Mouse (Mus musculus): ENCODE data around the gene Tubgcp5.

Gene Tubgcp5

GRCm38 (mm10) chr7:55852787-55853186, 58.8 kb downstream of the Tubgcp5 start:
- peak; percentile 38 for DNase-seq (ENCODE audit: low read depth)

- DNase-seq (ENCODE audit: low read depth): no peak
These were observed 61.6 kb downstream of the Tubgcp5 start for GRCm38 (mm10) chr7:55855597-55855996.

- DNase-seq (ENCODE audit: low read depth): no peak
These were observed 62.8 kb downstream of the Tubgcp5 start for GRCm38 (mm10) chr7:55856741-55857140.

GRCm38 (mm10) chr7:55857729-55858128, 63.8 kb downstream of the Tubgcp5 start:
- DNase-seq (ENCODE audit: low read depth): no peak

DNA sequence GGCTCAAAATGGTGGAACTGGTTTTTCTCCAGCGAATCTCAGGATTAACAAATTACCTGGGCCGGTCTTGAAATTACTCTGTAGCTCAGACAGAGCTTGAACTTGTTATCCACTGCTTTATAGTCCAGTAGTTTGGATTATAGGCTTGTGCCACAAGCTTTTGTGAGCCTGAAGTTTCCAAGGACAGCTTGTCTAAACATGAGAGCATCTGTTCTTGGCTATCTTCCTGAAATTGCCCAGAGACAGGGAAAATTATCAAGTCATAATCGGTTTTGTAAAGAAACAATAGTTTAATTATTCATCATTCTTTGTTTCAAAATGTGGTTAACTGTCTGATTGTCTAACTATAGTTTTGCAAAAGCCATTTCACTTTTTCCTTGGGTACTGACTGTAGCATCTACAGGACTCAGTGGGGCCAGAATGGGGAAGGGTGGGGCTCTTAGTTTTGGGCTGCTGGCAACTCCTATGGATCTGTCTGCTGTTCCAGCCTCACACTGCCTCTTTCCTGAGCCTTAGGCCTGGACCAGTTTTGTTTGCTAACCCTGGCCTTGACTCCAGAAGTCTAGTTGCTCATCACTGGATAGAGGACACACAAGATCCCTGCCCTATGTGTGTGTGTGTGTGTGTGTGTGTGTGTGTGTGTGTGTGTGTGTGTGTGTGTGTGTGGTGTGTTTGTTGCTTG, 65.0 kb downstream of the Tubgcp5 start:
- no peak for DNase-seq (ENCODE audit: low read depth)

DNA sequence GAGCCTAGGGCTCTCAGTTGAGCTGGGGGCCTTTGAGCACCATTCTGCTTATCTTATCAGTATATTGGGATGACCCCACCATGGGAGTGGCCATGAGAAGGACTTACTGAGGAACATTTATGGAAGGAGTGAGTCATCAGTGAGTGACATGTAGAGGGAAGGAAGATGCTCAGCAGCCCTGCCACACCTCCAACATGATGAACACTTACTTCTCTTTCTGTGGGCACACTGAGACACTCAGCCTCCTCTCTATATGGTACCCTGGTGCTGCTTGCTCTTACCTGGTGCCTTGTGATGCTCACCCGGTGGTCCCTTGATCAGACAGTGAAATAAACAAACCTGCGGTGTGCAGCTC, 65.5 kb downstream of the Tubgcp5 start:
- no peak for DNase-seq (ENCODE audit: low read depth)

DNA sequence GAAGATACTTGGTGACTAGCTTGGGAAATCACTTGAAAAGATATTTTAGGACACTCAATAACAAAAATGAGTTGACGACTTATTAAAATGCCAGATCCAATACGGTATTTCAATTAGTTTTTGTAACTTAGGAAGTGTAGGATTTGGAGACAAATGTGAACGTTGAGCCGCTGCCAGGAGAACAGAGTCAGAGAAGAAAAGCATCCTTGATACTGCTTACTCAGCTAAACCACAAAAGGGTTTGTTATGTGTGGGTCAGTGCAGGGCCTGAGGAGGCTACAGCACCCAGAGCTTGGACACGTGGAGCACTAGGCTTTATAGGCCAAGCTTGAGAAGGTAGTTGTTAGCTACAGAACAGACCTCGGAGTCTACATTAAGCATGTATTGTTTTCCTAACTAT, 66.0 kb downstream of the Tubgcp5 start:
- no peak for DNase-seq (ENCODE audit: low read depth)

DNA sequence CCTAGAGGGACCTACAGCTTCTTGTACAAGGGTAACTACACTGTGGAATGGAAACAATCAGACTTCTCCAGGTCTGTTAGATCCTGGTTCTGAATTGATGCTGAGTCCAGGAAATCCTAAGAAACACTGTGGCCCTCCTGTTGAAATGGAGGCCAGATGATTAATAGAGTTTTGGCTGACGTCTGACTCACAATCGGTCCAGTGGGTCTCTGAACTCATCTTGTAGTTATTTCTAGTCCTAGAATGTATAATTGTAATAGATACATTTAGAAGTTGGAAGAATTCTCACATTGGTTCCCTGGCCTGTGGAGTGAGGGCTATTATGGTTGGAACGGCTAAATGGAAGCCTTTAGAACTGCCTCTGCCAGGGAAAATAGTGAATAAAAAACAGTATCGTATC, 67.2 kb downstream of the Tubgcp5 start:
- no peak for DNase-seq (ENCODE audit: low read depth)

GRCm38 (mm10) chr7:55865044-55865443, 71.1 kb downstream of the Tubgcp5 start:
- no peak for DNase-seq (ENCODE audit: low read depth)

DNA sequence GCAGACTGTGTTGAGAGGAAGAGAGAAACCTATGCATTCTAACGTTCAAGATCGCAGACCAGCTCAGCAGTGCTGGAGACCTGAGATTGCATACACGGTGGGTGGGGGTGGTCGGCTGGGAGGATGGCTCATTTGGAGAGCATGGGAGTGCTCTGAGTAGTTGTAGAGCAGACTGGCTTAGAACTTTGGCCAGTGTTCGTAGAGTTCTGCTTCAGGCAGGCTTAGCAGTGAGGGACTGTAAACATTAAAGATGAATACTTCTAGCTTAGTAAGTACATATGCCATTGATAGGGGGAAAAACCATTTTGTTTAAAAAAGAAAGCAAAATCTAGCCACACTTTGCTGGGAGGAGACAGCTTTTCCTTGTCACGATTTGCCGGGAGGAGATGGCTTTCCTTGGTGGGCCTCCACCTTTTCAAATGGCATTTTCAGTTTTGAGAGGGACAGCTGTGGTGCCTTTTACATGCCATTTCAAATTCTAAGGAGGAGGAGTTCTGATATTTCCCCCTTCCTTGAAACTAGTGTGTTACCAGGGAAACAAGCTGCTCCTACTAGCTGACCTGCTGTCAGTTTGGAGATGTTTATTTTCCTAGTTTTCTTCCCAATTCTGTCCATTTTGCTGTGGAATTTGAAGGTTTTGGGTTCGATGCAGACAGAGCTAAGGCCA, 71.9 kb downstream of the Tubgcp5 start:
- DNase-seq (ENCODE audit: low read depth): no peak

DNA sequence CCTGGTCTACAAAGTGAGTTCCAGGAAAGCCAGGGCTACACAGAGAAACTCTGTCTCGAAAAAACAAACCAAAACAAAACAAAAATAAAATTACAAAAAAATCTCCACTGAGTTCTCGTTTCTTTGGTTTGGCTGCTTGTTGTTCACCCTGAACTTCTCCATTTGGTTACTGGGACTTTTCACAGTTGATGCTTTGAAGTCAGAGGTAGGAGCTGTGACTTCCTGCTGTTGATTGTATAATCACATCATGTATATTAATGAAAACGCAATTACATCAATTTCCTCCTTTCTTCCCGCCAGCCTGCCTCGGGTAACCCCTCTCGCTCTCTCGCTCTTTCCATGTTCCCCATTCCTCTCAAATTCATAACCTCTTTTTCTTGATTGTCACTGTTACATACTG, 74.3 kb downstream of the Tubgcp5 start:
- no peak for DNase-seq (ENCODE audit: low read depth)

- DNase-seq (ENCODE audit: low read depth): no peak
These were observed 75.3 kb downstream of the Tubgcp5 start for GRCm38 (mm10) chr7:55869220-55869619.

DNA sequence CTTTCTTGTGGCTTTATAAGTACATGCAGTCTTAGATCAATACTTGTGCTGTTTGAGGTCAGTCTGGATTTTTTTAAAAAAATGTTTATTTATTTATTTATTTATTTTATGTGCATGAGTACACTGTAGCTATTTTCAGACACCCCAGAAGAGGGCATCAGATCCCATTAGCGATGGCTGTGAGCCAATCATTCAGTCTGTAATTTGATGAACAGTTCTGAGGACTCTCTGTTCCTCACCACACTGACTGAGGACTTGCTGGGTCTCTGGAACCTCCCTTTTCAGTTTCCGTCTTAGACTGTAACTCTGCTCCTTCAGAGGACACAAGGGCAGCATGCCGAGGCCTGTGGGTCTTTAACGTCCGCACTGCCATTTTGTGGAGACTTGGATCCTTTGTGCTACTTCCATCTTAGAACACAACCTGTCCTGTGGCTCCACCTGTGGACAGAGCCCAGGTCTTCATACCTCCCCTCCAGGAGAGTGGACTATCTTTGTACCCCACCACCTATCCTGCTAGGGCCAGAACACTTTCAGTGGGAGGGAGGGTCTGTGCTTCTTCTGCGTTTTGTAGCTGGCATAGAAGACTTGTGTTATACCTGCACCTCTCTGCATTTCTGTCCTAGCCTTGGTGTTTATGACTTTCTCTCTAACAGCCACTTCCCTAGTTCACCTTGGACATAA, 76.5 kb downstream of the Tubgcp5 start:
- no peak for DNase-seq (ENCODE audit: low read depth)

DNA sequence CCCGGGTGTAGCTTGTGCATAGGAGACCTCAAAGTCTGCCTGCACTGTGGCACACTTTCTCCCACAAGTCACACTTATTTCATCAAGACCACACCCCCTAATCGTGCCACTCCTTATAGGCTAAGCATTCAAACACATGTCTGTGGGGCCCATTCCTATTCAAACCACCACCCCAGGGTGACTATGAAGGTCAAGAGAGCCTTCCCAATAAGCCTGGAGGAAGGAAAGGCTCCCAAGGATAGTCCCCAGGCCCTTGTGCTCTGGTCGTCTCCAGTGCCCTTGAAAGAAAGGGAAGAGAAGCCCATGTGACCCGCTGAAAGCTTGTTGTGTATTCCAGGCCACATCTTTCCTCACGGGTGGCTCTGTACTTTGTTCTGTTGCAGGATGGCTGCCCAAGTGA, 77.5 kb downstream of the Tubgcp5 start:
- DNase-seq (ENCODE audit: low read depth): no peak

DNA sequence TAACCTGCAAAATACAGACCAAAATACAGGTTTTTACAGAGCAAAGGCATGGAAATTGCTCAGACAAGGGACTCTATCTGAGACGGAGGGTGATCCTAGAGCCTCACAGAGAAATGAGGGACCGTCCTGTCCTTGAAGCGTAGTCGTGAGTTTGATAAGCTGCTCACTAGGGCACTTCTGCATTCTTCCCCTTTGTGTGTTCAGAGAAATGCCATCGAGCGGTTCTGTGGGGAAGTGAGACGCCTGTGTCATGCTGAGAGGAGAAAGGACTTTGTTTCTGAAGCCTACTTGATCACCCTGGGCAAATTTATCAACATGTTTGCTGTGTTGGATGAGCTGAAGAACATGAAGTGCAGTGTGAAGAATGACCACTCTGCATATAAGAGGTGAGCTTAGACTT, 80.7 kb downstream of the Tubgcp5 start:
- no peak for DNase-seq (ENCODE audit: low read depth)

- no peak for DNase-seq (ENCODE audit: low read depth)
These were observed 83.8 kb downstream of the Tubgcp5 start for GRCm38 (mm10) chr7:55877721-55878120.

GRCm38 (mm10) chr7:55880882-55881281, 86.9 kb downstream of the Tubgcp5 start:
- DNase-seq (ENCODE audit: low read depth): no peak

Data from c-Kit-positive CD71-negative TER-119-negative erythroid progenitor cells, embryonic 14.5 days (primary cell).